Mouse (Mus musculus) lung, postnatal 36 days (tissue): ENCODE results near the gene Tnrc6c.

Experiments
- DNase-seq: peaks from one replicate; pipeline ENCODE4 v3.0.0; 2022; ENCODE audit warnings: mixed read lengths

The Tnrc6c gene

GRCm38 (mm10) chr11:117730490-117730838 lies 76.4 kb downstream of the Tnrc6c start:
- no peak for DNase-seq

DNA sequence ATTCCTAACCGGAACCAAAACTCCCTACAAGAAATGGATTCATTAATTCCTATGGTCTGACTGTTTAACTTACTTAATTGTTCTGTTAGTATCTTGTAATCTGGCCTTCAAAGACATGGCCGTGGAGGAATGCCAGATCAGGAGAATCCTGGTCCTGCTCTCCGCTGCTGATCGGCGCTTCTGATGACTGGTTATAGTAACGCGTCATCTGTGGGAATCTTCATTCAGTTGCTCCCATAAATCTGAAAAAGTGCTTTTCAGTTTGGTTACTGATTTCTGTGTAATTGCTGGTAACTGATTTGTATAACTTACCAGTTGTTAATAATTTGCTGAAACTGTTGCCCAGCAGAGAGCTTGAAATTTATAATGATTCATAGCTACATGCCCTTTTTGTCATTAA lies 77.4 kb downstream of the Tnrc6c start:
- DNase-seq = no peak

- peak; percentile 39 for DNase-seq
Observed at GRCm38 (mm10) chr11:117736037-117736689, 82.1 kb downstream of the Tnrc6c start.

GRCm38 (mm10) chr11:117738123-117738522 lies 84.0 kb downstream of the Tnrc6c start:
- DNase-seq = no peak

- no peak for DNase-seq
Observed at GRCm38 (mm10) chr11:117741128-117741527, 87.0 kb downstream of the Tnrc6c start.

DNA sequence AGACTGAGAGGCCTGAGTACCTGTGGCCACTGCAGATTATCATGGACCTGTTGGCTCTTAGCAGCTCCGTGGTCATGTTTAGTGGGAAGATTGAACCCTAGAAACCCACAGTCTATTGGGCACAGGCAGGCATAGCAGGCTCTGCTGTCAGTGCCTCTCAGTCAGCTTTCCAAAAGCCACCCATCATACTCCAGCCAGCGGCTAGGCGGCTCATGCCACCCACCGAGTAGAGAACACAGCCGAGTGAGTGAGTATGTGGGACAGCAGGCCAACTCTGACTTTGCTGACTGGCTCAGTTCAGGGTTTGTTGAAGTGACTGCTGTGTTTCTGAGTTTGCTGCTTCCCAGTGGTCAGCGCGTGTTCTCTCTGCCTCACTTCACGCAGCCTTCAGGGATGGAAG lies 88.2 kb downstream of the Tnrc6c start:
- DNase-seq = no peak

GRCm38 (mm10) chr11:117742715-117743114 lies 88.6 kb downstream of the Tnrc6c start:
- DNase-seq = no peak

DNA sequence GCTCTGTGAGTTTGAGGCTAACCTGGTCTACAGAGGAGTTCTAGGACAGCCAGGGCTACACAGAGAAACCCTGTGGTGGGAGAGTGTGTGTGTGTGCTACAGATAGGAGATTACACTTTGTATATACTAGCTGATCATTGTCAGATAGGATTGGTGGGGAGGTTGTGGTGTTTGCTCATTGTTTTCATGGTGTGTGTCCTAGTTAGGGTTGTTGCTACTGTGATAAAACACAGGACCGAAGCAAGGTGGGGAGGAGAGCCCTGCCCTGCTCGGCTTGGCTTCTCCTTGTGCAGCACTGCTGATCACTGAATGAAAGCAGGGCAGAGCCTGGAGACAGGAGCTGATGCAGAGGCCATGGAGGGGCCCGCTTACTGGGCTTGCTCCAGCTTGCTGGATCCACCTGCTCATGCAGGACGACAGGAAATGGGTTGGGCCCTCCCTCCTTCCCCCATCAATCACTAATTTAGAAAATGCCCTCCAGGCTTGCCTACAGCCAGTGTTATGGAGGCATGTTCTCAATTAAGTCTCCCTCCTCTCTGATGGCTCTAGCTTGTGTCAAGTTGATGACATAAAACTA lies 89.5 kb downstream of the Tnrc6c start:
- DNase-seq = no peak

DNA sequence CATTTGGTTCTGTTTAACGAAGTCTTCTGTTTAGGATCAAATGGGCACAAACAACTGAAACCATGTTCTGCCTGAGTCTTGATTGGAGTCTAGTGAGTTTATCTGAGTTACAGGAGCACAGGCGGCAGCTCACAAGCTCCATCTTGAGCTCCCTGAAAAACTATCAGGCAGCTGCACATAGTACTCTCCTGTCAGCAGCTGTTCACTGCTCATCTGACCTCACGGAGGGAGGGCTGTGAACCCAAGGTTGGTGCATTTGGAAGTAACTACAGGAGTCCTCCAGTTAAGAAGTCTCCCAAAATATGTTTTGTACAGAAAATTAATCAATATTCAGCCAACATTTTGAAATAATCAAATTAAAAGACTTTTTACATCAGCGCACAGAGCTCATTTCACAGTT lies 94.5 kb downstream of the Tnrc6c start:
- DNase-seq = no peak

DNA sequence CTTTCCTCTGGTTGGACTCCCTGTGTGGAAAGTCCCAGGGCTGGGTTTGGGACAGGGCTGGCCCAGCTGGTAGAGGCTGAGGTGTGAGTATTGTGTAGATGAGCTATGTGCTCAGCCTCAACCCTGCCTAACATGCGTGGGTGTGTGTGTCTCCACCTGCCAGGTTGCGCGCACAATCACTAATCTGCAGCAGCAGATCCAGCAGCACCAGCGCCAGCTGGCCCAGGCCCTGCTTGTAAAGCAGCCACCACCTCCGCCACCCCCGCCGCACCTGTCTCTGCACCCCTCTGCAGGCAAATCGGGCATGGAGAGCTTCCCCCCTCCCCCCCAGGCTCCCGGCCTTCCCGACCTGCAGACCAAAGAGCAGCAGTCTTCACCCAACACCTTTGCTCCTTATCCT lies 95.3 kb downstream of the Tnrc6c start:
- DNase-seq = no peak

- DNase-seq = no peak
Observed at GRCm38 (mm10) chr11:117751544-117751943, 97.5 kb downstream of the Tnrc6c start.

DNA sequence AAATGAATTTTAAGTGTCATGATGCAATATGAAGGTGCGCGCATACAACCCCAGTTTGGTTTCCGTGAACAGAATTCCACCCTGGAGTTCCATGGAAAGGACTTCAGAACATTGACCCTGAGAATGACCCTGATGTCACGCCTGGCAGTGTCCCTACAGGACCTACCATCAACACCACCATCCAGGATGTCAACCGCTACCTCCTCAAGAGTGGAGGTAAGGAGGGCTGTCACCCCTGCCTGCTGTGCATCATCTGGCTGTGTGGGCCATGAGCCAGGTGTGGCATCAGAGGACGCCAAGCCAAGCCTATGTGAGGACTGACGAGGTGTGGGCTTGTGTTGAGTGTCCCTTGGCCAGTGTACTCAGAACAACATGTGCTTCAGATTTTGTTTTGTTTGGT lies 101.8 kb downstream of the Tnrc6c start:
- no peak for DNase-seq

- no peak for DNase-seq
Observed at GRCm38 (mm10) chr11:117759267-117759666, 105.2 kb downstream of the Tnrc6c start.

DNA sequence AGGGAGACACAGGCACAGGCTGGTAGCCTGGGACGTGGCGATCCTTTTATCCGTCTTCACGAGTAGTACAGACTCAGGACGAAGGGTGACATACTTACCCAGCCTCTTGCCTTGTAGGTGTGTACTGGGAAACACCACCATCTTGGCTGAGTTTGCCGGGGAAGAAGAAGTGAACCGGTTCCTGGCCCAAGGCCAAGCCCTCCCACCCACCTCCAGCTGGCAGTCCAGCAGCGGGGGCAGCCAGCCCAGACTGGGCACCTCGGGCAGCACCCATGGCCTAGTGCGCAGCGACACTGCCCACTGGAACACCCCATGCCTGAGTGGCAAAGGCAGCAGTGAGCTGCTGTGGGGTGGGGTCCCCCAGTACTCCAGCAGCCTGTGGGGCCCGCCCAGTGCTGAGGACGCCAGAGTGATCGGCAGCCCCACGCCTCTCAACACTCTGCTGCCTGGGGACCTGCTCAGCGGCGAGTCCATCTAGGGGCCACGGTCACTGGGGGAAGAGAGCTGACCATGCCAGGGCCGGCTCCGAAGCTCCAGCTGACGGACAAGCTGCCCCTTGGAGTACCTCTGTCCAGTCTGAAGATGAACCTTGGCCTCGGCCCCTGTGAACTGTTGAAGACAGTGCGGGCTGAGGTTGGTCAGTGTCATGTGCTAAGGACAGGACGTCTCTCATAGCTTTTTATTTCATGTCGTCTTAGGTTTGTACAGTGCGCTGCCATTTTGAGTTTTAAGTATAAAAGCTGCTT lies 106.5 kb downstream of the Tnrc6c start:
- DNase-seq = no peak

DNA sequence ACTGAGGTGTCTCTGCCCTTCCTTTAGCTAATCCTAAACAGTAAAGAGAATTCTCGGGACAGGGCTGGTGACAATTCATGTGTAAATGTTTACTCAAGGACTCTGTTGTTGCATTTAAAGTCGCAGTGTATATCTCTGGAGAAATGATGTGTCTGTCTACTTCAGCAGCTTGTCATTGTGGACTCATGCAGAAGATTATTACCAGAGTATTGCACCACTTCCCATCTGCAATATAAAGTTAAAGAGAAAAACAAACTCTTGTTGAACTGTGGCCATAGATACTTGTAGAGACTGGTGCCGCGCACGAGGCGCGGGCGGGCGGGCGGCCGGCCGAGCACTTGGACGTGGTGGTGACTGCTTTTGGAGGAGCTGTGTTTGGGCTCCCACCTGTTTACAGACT lies 107.7 kb downstream of the Tnrc6c start:
- DNase-seq = no peak

- DNase-seq = no peak
Observed at GRCm38 (mm10) chr11:117762246-117762645, 108.2 kb downstream of the Tnrc6c start.

DNA sequence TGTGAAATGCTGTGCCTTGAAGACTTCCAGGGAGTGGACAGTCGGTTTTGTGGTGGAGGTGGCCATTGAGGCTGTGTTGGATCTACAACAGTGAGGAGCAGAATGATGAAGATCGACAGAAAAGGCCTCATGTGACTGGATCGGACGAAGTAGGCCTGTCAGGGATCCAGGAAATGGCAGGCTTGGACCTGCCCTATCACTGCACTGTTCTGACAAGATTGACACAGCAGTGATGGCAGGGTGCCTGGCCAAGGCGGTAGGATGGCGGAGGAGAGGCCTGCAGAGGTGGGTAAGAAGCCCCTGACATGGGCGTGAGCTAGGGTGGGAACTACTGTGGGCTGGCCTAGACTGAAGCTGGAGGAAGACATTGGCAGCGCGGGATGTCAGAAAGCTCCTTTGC lies 110.2 kb downstream of the Tnrc6c start:
- DNase-seq = no peak

GRCm38 (mm10) chr11:117765361-117765760 lies 111.3 kb downstream of the Tnrc6c start:
- DNase-seq = no peak

DNA sequence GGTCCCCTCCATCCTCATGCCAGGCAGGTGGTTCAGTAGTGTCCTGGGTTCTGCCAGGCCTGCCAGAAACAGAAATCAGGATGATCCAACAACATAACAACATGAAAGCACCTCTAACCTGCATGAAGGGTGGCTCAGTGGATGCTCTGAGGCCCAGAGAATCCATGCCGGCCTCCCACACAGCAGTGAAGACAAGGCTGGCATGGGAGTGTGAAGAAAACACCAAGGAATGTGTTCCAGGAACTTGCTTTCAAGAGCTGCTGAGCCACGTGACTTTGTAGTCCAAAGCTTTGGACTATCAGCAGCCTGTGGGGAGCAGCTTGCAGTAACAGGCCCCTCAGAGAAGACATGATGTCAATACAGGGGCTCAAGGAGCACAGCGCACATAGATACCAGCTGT lies 112.2 kb downstream of the Tnrc6c start:
- no peak for DNase-seq

DNA sequence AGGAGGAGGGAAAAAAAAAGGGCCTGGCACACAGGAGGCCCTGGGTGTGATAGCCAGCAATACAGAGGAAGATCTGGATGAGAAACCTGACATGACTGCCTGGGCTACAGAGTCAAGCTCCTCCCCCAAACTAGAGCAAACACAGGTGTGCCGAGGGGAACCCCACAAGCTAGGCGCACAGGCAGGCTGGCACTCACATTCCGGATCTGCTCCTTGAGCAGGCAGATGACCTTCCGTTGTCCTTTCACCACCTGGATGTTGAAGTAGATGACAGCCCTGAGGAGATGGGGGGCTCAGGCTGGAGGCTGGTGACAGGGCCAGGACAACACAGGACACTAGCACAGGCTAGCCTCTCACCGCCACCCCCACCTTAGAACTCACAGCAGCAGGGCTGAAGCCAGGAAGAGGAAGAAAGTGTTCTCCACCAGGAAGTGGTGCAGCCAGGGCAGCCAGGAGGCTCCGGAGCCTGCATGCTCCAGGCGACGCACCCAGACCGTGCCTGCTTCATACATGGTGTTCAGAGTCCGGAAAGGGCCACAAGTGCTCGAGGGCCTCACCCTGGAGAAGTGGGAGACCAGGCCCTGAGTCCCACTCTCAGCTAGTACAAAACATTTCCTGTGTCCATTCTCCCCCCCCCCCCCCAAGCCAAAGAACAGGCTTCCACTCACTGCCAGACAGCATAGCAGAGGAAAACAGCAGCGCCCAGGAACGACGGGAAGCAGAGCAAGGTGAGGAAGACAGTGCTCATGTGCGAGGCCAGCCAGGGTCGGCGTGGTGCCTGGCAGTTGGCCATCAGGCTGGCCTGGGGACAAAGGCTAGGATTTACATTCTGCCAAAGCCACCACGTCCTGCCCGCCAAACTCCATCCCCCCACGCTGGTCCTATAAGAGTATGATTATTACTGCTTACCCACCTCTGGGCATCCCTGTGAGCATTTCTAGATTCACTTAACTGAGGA lies 114.9 kb downstream of the Tnrc6c start:
- no peak for DNase-seq

GRCm38 (mm10) chr11:117769683-117770047 lies 115.6 kb downstream of the Tnrc6c start:
- DNase-seq = no peak

DNA sequence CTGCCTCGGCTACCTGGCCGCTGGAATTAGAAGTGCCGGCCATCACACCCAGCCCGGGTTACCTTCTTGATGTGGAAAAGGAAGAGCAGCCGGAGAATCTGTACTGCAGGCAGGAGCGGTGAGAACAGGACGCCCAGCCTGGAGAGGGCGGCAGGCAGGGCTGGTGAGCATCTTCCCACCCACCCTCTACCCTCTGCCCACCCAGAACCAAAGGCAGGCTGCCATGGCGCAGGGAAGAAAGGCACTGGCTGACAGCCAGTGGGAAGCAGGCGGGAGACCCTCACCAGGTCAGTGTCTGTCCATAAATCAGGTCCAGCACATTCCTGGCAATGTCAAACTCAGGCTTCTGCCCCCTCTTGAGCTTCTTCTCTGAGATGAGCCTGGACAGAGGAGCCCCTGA lies 116.3 kb downstream of the Tnrc6c start:
- DNase-seq = no peak

GRCm38 (mm10) chr11:117772352-117772751 lies 118.3 kb downstream of the Tnrc6c start:
- DNase-seq = no peak
